Mouse (Mus musculus) liver, embryonic 14.5 days (tissue): ENCODE results near the gene Fzd9. TPM values are rescaled to one million over a fixed set of nuclear protein-coding genes. Genes with fewer than 3 reads are reported as not detected.

Experiments
- ATAC-seq: fragments of 200-750 bp; cut with Nextera tagmentation; 2 replicates; pipeline ENCODE4 v1.8.0; 2017; ENCODE audit warnings: moderate number of reproducible peaks, mild to moderate bottlenecking, moderate library complexity; ENCODE audit not compliant: insufficient read depth
- DNase-seq, 3 experiments: peaks; one replicate each; pipeline ENCODE4 v3.0.0-alpha.2; 2012 to 2013; ENCODE audit warnings: low read depth in 3 of 3, low spot score in 3 of 3
- H3K27ac ChIP-seq: fragments of 300-500 bp; sonication (generic); 2 replicates; pipeline ENCODE4 v1.5.1; 2014; ENCODE audit warnings: moderate library complexity, mild to moderate bottlenecking, control low read depth, inconsistent platforms
- H3K27me3 ChIP-seq: fragments of 300-500 bp; sonication (generic); 2 replicates; pipeline ENCODE4 v1.6.1; 2014; ENCODE audit warnings: mild to moderate bottlenecking, low read length, moderate library complexity; ENCODE audit not compliant: control insufficient read depth, insufficient read depth
- H3K36me3 ChIP-seq: fragments of 300-500 bp; sonication (generic); replicated peaks from 2 replicates; pipeline ENCODE4 v1.6.1; 2014; ENCODE audit warnings: low read depth; ENCODE audit not compliant: control insufficient read depth, insufficient read depth
- H3K4me1 ChIP-seq, 2 experiments: fragments of 200-500 bp in 1 of 2; fragments of 300-500 bp in 1 of 2; sonication (generic) in 1 of 2; replicated peaks; 2 replicates each; pipeline ENCODE4 v1.6.1; 2012 to 2014; ENCODE audit warnings: antibody characterized with exemption in 1 of 2, inconsistent platforms in 1 of 2, low read length in 1 of 2; ENCODE audit not compliant: control insufficient read depth in 2 of 2, insufficient read depth in 2 of 2
- H3K4me2 ChIP-seq: fragments of 300-500 bp; sonication (generic); 2 replicates; pipeline ENCODE4 v1.6.1; 2014; ENCODE audit warnings: low read depth, mild to moderate bottlenecking, control low read depth, moderate library complexity
- H3K4me3 ChIP-seq, 2 experiments: fragments of 200-500 bp in 1 of 2; fragments of 300-500 bp in 1 of 2; sonication (generic) in 1 of 2; 2 replicates each; pipeline ENCODE4 v1.5.1; 2012 to 2014; ENCODE audit warnings: low read depth in 2 of 2, low read length in 2 of 2, mild to moderate bottlenecking in 2 of 2, control low read depth in 1 of 2, inconsistent platforms in 1 of 2, moderate library complexity in 1 of 2; ENCODE audit not compliant: insufficient read depth in 1 of 2
- H3K9ac ChIP-seq: fragments of 300-500 bp; sonication (generic); replicated peaks from 2 replicates; pipeline ENCODE4 v1.6.1; 2014; ENCODE audit warnings: mild to moderate bottlenecking, control low read depth, moderate library complexity
- H3K9me3 ChIP-seq: fragments of 300-500 bp; sonication (generic); 2 replicates; pipeline ENCODE4 v1.6.1; 2016; ENCODE audit warnings: low read length, mixed read lengths; ENCODE audit not compliant: control insufficient read depth
- CTCF ChIP-seq: IDR thresholded peaks from 2 replicates; pipeline ENCODE4 v1.5.1; 2016; ENCODE audit warnings: antibody characterized with exemption, low read depth, control low read depth
- EP300 ChIP-seq: IDR thresholded peaks from 2 replicates; pipeline ENCODE4 v1.6.1; 2016; ENCODE audit warnings: antibody characterized with exemption, low read depth
- WGBS: fragments of 180-500 bp; shearing (Covaris S2); extraction: QIAGEN DNeasy Blood & Tissue Kit; methylation state at CpG from one replicate; pipeline ENCODE4 v1.1.7; 2014; ENCODE audit not compliant: insufficient replicate concordance; 5-methylcytosine and 5-hydroxymethylcytosine counted together
- polyA plus RNA-seq, 2 experiments: library from polyadenylated mRNA; depleted of rRNA in 1 of 2; stranded (reverse) in 1 of 2; unstranded in 1 of 2; fragments of >200 nt; fragmentation: Nextera tagmentation in 1 of 2; extraction: Ambion mirVana in 1 of 2; gene quantifications; 2 replicates each; pipeline versions ENCODE4 v1.2.1 to v1.2.3; 2012 to 2014

Fzd9 gene
- polyA plus RNA-seq (2012; rRNA removed) = 0.19 and 0.24 TPM in 2 replicates
- polyA plus RNA-seq (2014; fragmentation: Nextera tagmentation; extraction: Ambion mirVana) = 0.25 TPM in 1 of 2 replicates, not detected in the other

DNA sequence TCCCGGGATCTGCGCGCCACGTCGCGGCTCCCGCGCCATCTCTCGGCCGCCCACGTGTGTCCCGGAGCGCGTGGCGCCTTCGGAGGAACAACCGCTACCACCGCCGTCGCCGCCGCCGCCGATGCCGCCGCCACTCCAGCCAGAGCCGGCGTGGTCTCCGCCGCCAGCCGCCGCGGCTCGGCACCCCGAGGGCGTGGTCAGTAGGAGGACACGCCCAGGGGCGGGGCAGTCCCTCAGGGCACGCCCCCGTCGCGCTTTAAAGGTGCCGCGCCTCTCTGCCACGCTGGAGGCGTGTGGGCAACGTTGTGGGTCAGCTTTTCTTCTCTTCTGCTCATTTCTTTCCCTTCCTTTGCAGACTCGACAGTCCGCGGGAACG, at the start of gene Fzd9:
Fzd9 (minus strand) TSS at position 152 of the 376 bp plus-strand sequence.
- under 1% methylated on average over 51 of the region's 51 CpGs for WGBS
- H3K9ac ChIP-seq = no peak within 1 kb of the TSS
- H3K4me1 ChIP-seq = no peaks in the 10 kb centered on the region; a peak in 1 of 4 replicates
- no peaks in the 10 kb centered on the region for H3K9me3 ChIP-seq
- peaks cover 24% of the 10 kb centered on the region for H3K27me3 ChIP-seq
- peak; percentile 82 for ATAC-seq
- H3K36me3 ChIP-seq = peaks cover 7% of the 10 kb centered on the region
- peak within 1 kb of the TSS; percentile 43 to 50 for H3K4me3 ChIP-seq
- TF ChIP-seq EP300 = no peak
- peak within 1 kb of the TSS; percentile 65 for H3K4me2 ChIP-seq
- no peak within 1 kb of the TSS for H3K27ac ChIP-seq
- DNase-seq = peak; percentile 29 to 59 (median 43)

DNA sequence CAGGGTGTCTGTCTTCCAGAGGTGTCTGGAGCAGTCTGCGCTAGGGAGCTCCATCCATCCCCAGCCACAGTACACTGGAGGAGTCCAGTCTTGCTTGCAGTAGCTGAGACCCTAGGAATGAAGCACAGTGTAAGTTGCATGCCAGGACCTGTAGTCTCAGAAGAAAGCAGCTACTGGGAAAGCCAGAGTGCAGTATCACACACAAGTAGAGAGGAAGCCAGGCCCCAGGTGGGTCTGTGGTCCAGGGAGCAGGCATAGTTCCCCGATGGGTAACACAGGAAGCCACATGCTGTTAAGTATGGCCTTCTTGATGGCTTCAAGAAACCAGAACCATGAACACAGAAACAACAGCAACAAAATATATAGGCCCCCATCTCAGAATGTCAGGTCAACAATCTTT, 41.0 kb upstream of the Fzd9 start:
- no peak overlapping the region for H3K27ac ChIP-seq
- H3K36me3 ChIP-seq = no peaks in the 10 kb centered on the region
- WGBS = 50% methylated on average over 2 of the region's 2 CpGs
- H3K4me1 ChIP-seq = no peaks in the 10 kb centered on the region
- no peak for DNase-seq
- no peak overlapping the region for H3K4me3 ChIP-seq
- no peak overlapping the region for H3K4me2 ChIP-seq
- no peaks in the 10 kb centered on the region for H3K27me3 ChIP-seq
- TF ChIP-seq EP300 (no peak), CTCF (no peak)
- H3K9ac ChIP-seq = no peak overlapping the region
- H3K9me3 ChIP-seq = no peaks in the 10 kb centered on the region
- ATAC-seq = no peak

DNA sequence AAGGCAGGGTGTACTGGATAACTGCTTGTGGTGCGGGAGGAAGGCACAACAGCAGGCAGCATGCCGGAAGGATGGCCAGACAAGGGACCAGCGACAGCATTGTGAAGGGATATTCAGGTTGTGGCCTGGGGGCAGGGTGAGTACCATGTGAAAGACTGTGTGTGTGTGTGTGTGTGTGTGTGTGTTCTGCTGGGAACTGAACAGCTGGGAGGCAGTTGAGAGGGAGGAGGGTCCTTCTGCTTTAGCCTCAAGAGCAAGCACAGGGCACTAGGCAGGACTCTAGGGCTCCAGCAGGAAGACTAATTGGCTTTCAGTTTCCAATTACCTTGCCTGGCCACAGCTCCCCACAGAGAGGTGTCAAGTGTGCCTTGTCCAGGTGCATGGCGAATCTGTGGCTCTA, 40.2 kb upstream of the Fzd9 start:
- Histone ChIP-seq H3K4me2 (no peak overlapping the region), H3K9me3 (no peaks in the 10 kb centered on the region), H3K27ac (no peak overlapping the region), H3K9ac (no peak overlapping the region), H3K27me3 (no peaks in the 10 kb centered on the region; the same call in 1 of the 2 replicates), H3K4me3 (no peak overlapping the region), H3K4me1 (no peaks in the 10 kb centered on the region), H3K36me3 (no peaks in the 10 kb centered on the region)
- ATAC-seq (no peak), DNase-seq (no peak)
- WGBS = 46% methylated on average over 4 of the region's 4 CpGs
- no peak for TF ChIP-seq EP300
- no peak for TF ChIP-seq CTCF

DNA sequence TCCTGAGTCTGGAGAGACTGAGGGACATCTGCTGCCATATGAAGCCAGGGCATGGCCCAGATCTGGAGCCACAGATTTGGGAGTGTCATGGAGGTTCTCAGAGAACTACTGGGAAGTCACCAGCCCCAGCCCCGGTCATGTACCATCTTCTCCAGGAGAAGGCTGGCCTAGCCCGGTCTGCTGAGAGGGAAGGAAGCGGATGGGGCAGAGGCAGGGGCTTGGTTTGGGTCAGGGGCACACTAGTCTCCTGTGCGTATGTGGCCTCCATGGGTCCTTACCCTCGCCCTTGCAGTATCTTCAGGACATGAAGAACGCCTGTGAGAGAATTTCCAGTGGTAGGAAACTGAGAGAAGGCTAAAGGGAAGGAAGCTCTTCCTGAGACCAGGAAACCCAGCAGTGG, 39.7 kb upstream of the Fzd9 start:
- no peak overlapping the region for H3K4me2 ChIP-seq
- H3K4me3 ChIP-seq = no peak overlapping the region
- no peaks in the 10 kb centered on the region for H3K9me3 ChIP-seq
- no peak overlapping the region for H3K9ac ChIP-seq
- ATAC-seq = no peak
- TF ChIP-seq CTCF (no peak), EP300 (no peak)
- no peaks in the 10 kb centered on the region for H3K36me3 ChIP-seq
- no peaks in the 10 kb centered on the region; the same call in 1 of the 2 replicates for H3K27me3 ChIP-seq
- no peak for DNase-seq
- H3K27ac ChIP-seq = no peak overlapping the region
- WGBS = 47% methylated on average over 6 of the region's 6 CpGs
- no peaks in the 10 kb centered on the region for H3K4me1 ChIP-seq

DNA sequence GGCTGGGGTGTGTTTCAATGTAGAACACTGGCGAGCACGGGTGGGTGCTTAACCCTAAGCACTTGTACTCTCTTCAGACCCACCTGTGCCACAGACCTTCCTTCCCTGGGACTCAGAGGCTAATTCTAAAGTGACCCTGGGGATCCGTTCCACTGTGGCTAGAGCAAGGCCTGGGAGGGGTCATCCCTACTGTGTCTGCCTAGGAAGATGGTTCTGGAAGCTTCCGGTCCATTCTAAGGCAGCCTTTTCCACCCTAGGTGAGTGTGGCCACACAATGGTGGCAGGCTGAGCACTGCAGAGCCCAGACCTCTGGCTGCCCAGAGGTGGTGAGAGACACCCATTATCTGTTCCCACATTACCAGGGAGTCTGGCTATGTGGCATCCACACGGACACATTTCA, 35.9 kb upstream of the Fzd9 start:
- H3K4me1 ChIP-seq = no peaks in the 10 kb centered on the region
- no peak for DNase-seq
- no peaks in the 10 kb centered on the region for H3K36me3 ChIP-seq
- no peak overlapping the region for H3K4me2 ChIP-seq
- WGBS = 53% methylated on average over 5 of the region's 5 CpGs
- no peaks in the 10 kb centered on the region for H3K9me3 ChIP-seq
- H3K9ac ChIP-seq = no peak overlapping the region
- H3K4me3 ChIP-seq = no peak overlapping the region
- TF ChIP-seq CTCF = no peak
- no peak for TF ChIP-seq EP300
- H3K27me3 ChIP-seq = no peaks in the 10 kb centered on the region; the same call in 1 of the 2 replicates
- no peak for ATAC-seq
- H3K27ac ChIP-seq = no peak overlapping the region
